Mouse (Mus musculus): ENCODE data around the gene Odf3. TPM values are rescaled to one million over a fixed set of nuclear protein-coding genes. Genes with fewer than 3 reads are reported as not detected.
"Not testable (repeated sequence)": the region's sequence is repeated elsewhere in the genome, so short reads cannot be mapped to it uniquely, and the experiment has no call there.

Odf3 gene
- polyA plus RNA-seq, 1 experiment from 2014 or later: not detected

GRCm38 (mm10) chr7:140860728-140861127 lies 13.1 kb downstream of the Odf3 start:
- ATAC-seq (ENCODE audit: insufficient read depth, low FRiP score, low read depth): no peak
- Histone ChIP-seq H3K9me3 (no peaks in the 10 kb centered on the region), H3K4me2 (no peak overlapping the region), H3K4me3 (replicated peaks) (no peak overlapping the region), H3K36me3 (peaks cover 49% of the 10 kb centered on the region), H3K27ac (no peak overlapping the region), H3K4me1 (peaks cover 17% of the 10 kb centered on the region), H3K9ac (no peak overlapping the region), H3K27me3 (replicated peaks) (no peaks in the 10 kb centered on the region)
- 83% methylated on average over 5 of the region's 5 CpGs for whole genome bisulfite sequencing

- peaks cover 40% of the 10 kb centered on the region for H3K36me3 ChIP-seq
Measured at GRCm38 (mm10) chr7:140864761-140865160, 17.2 kb downstream of the Odf3 start.

DNA sequence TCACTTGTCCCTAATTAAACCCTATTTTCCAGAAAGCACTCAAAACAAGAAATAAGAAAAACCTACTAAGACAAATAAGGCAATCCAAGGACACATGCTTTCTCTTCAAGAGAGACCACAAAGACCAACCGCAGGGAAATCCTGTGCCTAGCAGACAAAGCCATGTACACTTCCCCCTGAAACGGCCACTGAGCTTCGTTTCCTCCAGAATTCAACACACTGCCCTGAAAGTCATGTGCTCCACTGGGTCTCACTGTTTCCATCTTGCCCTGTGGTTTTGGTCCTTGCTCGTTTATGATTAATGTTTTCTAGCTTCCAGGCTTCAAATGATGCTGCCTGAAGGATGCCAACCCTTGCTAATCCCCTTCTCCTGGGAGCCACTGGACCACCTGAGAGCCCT lies 26.6 kb downstream of the Odf3 start:
- H3K4me1 ChIP-seq: no peaks in the 10 kb centered on the region
- no peak overlapping the region for H3K4me2 ChIP-seq
- H3K27ac ChIP-seq: no peak overlapping the region
- H3K9ac ChIP-seq: no peak overlapping the region
- peaks cover 16% of the 10 kb centered on the region; the same call in 1 of the 2 replicates for H3K36me3 ChIP-seq
- 86% methylated on average over 4 of the region's 4 CpGs for WGBS
- H3K4me3 ChIP-seq (replicated peaks): no peak overlapping the region
- no peak for ATAC-seq (ENCODE audit: insufficient read depth, low FRiP score, low read depth)
- no peaks in the 10 kb centered on the region for H3K9me3 ChIP-seq
- H3K27me3 ChIP-seq (replicated peaks): no peaks in the 10 kb centered on the region

More at GRCm38 (mm10) chr7:140864761-140865160, 17.2 kb downstream of the Odf3 start:
- H3K27me3 ChIP-seq (replicated peaks): no peaks in the 10 kb centered on the region
- H3K9me3 ChIP-seq: no peaks in the 10 kb centered on the region
- no peaks in the 10 kb centered on the region for H3K4me1 ChIP-seq
- no peak for ATAC-seq (ENCODE audit: insufficient read depth, low FRiP score, low read depth)
- 90% methylated on average over 12 of the region's 12 CpGs for WGBS
- no peak overlapping the region for H3K27ac ChIP-seq
- no peak overlapping the region for H3K4me3 ChIP-seq (replicated peaks)
- H3K9ac ChIP-seq: no peak overlapping the region
- no peak overlapping the region for H3K4me2 ChIP-seq

DNA sequence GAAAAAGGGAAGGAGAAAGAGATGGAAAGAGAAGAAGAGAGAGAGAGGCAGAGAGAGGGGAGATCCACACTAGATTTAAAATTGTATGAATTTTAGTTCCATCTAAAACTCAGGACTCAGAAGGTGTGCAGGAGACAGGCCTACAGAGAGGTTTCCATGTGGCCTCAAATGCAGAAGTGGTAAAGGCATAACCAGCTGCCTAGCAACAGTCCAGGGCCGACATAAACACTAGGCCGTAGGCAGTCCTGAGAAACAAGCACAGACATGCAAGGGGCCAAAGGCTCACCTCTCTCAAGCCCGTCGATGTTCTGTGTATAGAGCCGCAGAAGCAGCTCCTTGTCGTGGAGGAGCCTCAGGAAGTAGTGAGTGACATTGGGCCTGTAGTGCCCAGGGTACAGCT lies 29.8 kb downstream of the Odf3 start:
- Histone ChIP-seq H3K4me1 (peaks cover 2% of the 10 kb centered on the region; the same call in 1 of the 2 replicates), H3K9ac (no peak overlapping the region), H3K9me3 (no peaks in the 10 kb centered on the region), H3K36me3 (peaks cover 8% of the 10 kb centered on the region; the same call in 1 of the 2 replicates), H3K4me2 (no peak overlapping the region), H3K27me3 (replicated peaks) (no peaks in the 10 kb centered on the region), H3K27ac (no peak overlapping the region), H3K4me3 (replicated peaks) (no peak overlapping the region)
- WGBS: 70% methylated on average over 6 of the region's 6 CpGs
- ATAC-seq (ENCODE audit: insufficient read depth, low FRiP score, low read depth): no peak

GRCm38 (mm10) chr7:140879355-140879754 lies 31.8 kb downstream of the Odf3 start:
- Histone ChIP-seq H3K36me3 (peaks cover 7% of the 10 kb centered on the region; the same call in 1 of the 2 replicates), H3K4me3 (replicated peaks) (no peak overlapping the region), H3K4me1 (peaks cover 11% of the 10 kb centered on the region), H3K27me3 (replicated peaks) (no peaks in the 10 kb centered on the region), H3K4me2 (no peak overlapping the region), H3K9ac (no peak overlapping the region), H3K9me3 (no peaks in the 10 kb centered on the region), H3K27ac (no peak overlapping the region)
- no peak for ATAC-seq (ENCODE audit: insufficient read depth, low FRiP score, low read depth)
- 82% methylated on average over 7 of the region's 7 CpGs for WGBS

- H3K4me3 ChIP-seq (replicated peaks): no peak overlapping the region
- no peak for ATAC-seq (ENCODE audit: insufficient read depth, low FRiP score, low read depth)
- peak overlapping the region; percentile 86 for H3K4me2 ChIP-seq
- 60% methylated on average over 3 of the region's 3 CpGs for WGBS
- H3K36me3 ChIP-seq: no peaks in the 10 kb centered on the region; the same call in 1 of the 2 replicates
- H3K9me3 ChIP-seq: no peaks in the 10 kb centered on the region
- H3K9ac ChIP-seq: no peak overlapping the region
- no peaks in the 10 kb centered on the region for H3K27me3 ChIP-seq (replicated peaks)
- no peak overlapping the region for H3K27ac ChIP-seq
- peaks cover 11% of the 10 kb centered on the region for H3K4me1 ChIP-seq
Measured at GRCm38 (mm10) chr7:140880419-140880818, 32.8 kb downstream of the Odf3 start.

DNA sequence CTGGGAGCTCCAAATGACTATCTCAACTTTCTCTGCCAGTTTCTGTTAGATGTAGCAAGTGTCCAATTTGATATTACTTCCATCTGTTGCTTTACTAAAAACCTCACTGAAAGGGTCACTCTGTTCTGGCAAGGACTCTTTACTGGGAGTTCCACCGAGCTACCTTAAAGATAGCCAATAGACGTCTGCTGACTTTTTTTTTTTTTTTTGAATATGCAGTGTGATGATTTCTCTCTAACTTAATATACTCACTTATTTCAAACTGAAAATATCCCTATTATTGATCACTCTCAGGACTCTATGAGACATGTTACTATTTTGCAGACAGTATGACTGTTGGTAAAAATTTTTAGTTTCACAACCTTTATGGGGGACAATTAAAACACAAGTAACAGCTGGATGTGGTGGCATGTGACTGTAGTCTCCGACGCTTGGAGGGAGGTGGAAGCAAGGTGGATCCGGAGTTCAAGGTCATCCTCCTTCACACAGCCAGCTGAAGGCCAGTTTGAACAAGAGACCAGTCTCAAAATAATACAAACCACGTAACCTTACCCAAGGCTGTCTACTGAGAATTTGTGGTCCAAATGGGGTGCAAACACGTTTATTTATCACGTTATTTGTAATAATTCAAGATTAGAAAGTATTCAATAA lies 33.4 kb downstream of the Odf3 start:
- no peaks in the 10 kb centered on the region for H3K9me3 ChIP-seq
- 15% methylated on average over 8 of the region's 8 CpGs for WGBS
- no peaks in the 10 kb centered on the region; the same call in 1 of the 2 replicates for H3K36me3 ChIP-seq
- H3K9ac ChIP-seq: no peak overlapping the region
- no peaks in the 10 kb centered on the region for H3K27me3 ChIP-seq (replicated peaks)
- peak overlapping the region; percentile 96 for H3K4me3 ChIP-seq (replicated peaks)
- H3K4me1 ChIP-seq: peaks cover 11% of the 10 kb centered on the region
- no peak for ATAC-seq (ENCODE audit: insufficient read depth, low FRiP score, low read depth)
- peak overlapping the region; percentile 86 for H3K4me2 ChIP-seq
- no peak overlapping the region; the same call in 1 of the 2 replicates for H3K27ac ChIP-seq

DNA sequence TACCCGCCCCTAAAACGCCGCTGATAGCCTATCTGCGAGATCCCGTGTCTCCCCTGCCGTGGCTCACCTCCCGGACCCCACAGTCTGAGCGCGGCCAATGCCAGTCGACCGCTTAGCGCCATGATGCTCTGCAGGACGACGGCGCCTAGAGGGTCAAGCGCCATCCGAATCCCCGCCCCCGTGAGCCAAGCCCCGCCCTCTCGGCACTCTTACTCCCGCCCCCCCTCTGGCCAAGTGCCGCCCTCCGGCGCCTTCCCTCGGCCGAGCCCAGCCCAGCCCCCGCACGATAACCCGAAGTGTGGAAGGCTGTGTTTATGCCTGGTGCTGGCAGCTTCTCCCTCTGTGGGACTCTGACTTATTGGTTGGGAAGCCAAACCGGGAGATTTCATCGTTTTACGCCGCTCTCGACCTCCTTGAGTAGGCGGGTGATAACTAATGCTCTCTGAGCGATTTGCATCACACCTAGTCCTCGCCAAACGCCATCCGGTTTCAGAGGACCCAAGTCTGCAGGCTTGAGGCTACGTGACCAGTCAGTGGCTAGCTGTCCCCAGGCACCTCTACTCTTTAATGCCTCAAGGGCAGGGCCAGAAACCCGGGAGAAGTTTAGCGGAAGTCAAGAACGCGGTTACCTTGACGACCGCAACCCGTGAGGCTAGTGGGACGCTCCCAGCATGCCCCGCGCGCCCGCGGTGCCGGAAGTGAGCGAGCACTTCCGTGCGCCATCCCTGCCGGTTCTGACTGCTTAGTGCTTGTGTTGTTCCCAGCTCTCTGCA lies 34.3 kb downstream of the Odf3 start, which contains the start of the genes Psmd13 and Sirt3:
Gene Psmd13, plus strand, starts transcription at position 273 of the 773 bp plus-strand sequence.
Gene Sirt3, minus strand, starts transcription at position 614 of the 773 bp plus-strand sequence.
- Histone ChIP-seq H3K9me3 (no peaks in the 10 kb centered on the region), H3K27me3 (replicated peaks) (no peaks in the 10 kb centered on the region), H3K4me1 (peaks cover 11% of the 10 kb centered on the region), H3K27ac (peak within 1 kb of the TSS; percentile 91), H3K9ac (peak within 1 kb of the TSS; percentile 78), H3K36me3 (peaks cover 6% of the 10 kb centered on the region), H3K4me2 (peak within 1 kb of the TSS; percentile 86), H3K4me3 (replicated peaks) (peak within 1 kb of the TSS; percentile 96)
- ATAC-seq (ENCODE audit: insufficient read depth, low FRiP score, low read depth): peak; percentile 95
- under 1% methylated on average over 59 of the region's 59 CpGs for WGBS

- H3K4me3 ChIP-seq (replicated peaks): peak overlapping the region; percentile 96
- H3K4me2 ChIP-seq: peak overlapping the region; percentile 86
- H3K36me3 ChIP-seq: peaks cover 10% of the 10 kb centered on the region
- peak overlapping the region; percentile 51; the same call in 1 of the 2 replicates for H3K27ac ChIP-seq
- ATAC-seq (ENCODE audit: insufficient read depth, low FRiP score, low read depth): peak; percentile 24
- peaks cover 11% of the 10 kb centered on the region for H3K4me1 ChIP-seq
- H3K9ac ChIP-seq: peak overlapping the region; percentile 78
- no peaks in the 10 kb centered on the region for H3K27me3 ChIP-seq (replicated peaks)
- 0% methylated on average over 12 of the region's 12 CpGs for WGBS
- no peaks in the 10 kb centered on the region for H3K9me3 ChIP-seq
Measured at GRCm38 (mm10) chr7:140882469-140882803, 34.8 kb downstream of the Odf3 start.

GRCm38 (mm10) chr7:140890636-140891035 lies 43.0 kb downstream of the Odf3 start:
- peaks cover 58% of the 10 kb centered on the region for H3K36me3 ChIP-seq
- ATAC-seq (ENCODE audit: insufficient read depth, low FRiP score, low read depth); H3K9me3 ChIP-seq; H3K4me2 ChIP-seq; H3K27ac ChIP-seq; H3K9ac ChIP-seq; H3K4me1 ChIP-seq; H3K4me3 ChIP-seq (replicated peaks); H3K27me3 ChIP-seq (replicated peaks): not testable (repeated sequence)
- WGBS: 96% methylated on average over 16 of the region's 16 CpGs

- H3K9me3 ChIP-seq: no peaks in the 10 kb centered on the region
- WGBS: 87% methylated on average over 7 of the region's 7 CpGs
- no peak overlapping the region for H3K4me3 ChIP-seq (replicated peaks)
- H3K36me3 ChIP-seq: peaks cover 54% of the 10 kb centered on the region
- no peak overlapping the region for H3K9ac ChIP-seq
- H3K27me3 ChIP-seq (replicated peaks): no peaks in the 10 kb centered on the region
- no peak overlapping the region for H3K27ac ChIP-seq
- H3K4me2 ChIP-seq: no peak overlapping the region
- no peak for ATAC-seq (ENCODE audit: insufficient read depth, low FRiP score, low read depth)
- no peaks in the 10 kb centered on the region for H3K4me1 ChIP-seq
Measured at GRCm38 (mm10) chr7:140894031-140894430, 46.4 kb downstream of the Odf3 start.

- ATAC-seq (ENCODE audit: insufficient read depth, low FRiP score, low read depth): no peak
- no peak overlapping the region for H3K4me3 ChIP-seq (replicated peaks)
- H3K4me2 ChIP-seq: no peak overlapping the region
- 91% methylated on average over 3 of the region's 3 CpGs for WGBS
- peaks cover 50% of the 10 kb centered on the region for H3K36me3 ChIP-seq
- no peaks in the 10 kb centered on the region for H3K9me3 ChIP-seq
- H3K27me3 ChIP-seq (replicated peaks): no peaks in the 10 kb centered on the region
- H3K4me1 ChIP-seq: no peaks in the 10 kb centered on the region
- H3K9ac ChIP-seq: no peak overlapping the region
- no peak overlapping the region for H3K27ac ChIP-seq
Measured at GRCm38 (mm10) chr7:140894611-140895010, 47.0 kb downstream of the Odf3 start.

Data from stomach, embryonic 15.5 days (tissue).